Mouse (Mus musculus) limb, embryonic 14.5 days (tissue): ENCODE measurements around the gene Esm1. TPM values are rescaled to one million over a fixed set of nuclear protein-coding genes. Genes with fewer than 3 reads are reported as not detected.

ENCODE experiments used
- ATAC-seq: fragments of 200-750 bp; cut with Nextera tagmentation; 2 replicates; pipeline ENCODE4 v1.8.0; 2017; ENCODE audit warnings: low read depth, moderate number of reproducible peaks, moderate TSS enrichment; ENCODE audit not compliant: low FRiP score
- DNase-seq: peaks from one replicate; pipeline ENCODE4 v3.0.0-alpha.2; 2015; ENCODE audit warnings: low spot score
- H3K27ac ChIP-seq: fragments of 300-500 bp; sonication (generic); replicated peaks from 2 replicates; pipeline ENCODE4 v1.5.1; 2014; ENCODE audit warnings: low read depth, mild to moderate bottlenecking, low read length, moderate library complexity, mixed read lengths
- H3K27me3 ChIP-seq: fragments of 300-500 bp; sonication (generic); 2 replicates; pipeline ENCODE4 v1.6.1; 2014; ENCODE audit warnings: low read length, mixed read lengths; ENCODE audit not compliant: control insufficient read depth, insufficient read depth
- H3K36me3 ChIP-seq: fragments of 300-500 bp; sonication (generic); 2 replicates; pipeline ENCODE4 v1.6.1; 2014; ENCODE audit warnings: mild to moderate bottlenecking, low read length, moderate library complexity, mixed read lengths; ENCODE audit not compliant: control insufficient read depth, insufficient read depth
- H3K4me1 ChIP-seq: fragments of 300-500 bp; sonication (generic); 2 replicates; pipeline ENCODE4 v1.6.1; 2014; ENCODE audit warnings: antibody characterized with exemption, low read length, mixed read lengths; ENCODE audit not compliant: control insufficient read depth, insufficient read depth
- H3K4me2 ChIP-seq: fragments of 300-500 bp; sonication (generic); replicated peaks from 2 replicates; pipeline ENCODE4 v1.6.1; 2014; ENCODE audit warnings: low read depth, mild to moderate bottlenecking, low read length, moderate library complexity; ENCODE audit not compliant: severe bottlenecking
- H3K4me3 ChIP-seq: fragments of 300-500 bp; sonication (generic); replicated peaks from 2 replicates; pipeline ENCODE4 v1.5.1; 2014; ENCODE audit warnings: low read length
- H3K9ac ChIP-seq: fragments of 300-500 bp; sonication (generic); 2 replicates; pipeline ENCODE4 v1.6.1; 2014; ENCODE audit warnings: mild to moderate bottlenecking, low read depth, low read length, moderate library complexity; ENCODE audit not compliant: severe bottlenecking
- H3K9me3 ChIP-seq: fragments of 300-500 bp; sonication (generic); 2 replicates; pipeline ENCODE4 v1.6.1; 2016; ENCODE audit warnings: low read length; ENCODE audit not compliant: control insufficient read depth
- POLR2A ChIP-seq: fragments of 200-500 bp; IDR thresholded peaks from 2 replicates; pipeline ENCODE4 v1.8.0; 2012; ENCODE audit warnings: inconsistent platforms, mild to moderate bottlenecking, moderate library complexity, borderline replicate concordance; ENCODE audit not compliant: insufficient read depth, insufficient read length; ENCODE audit errors: extremely low read depth
- WGBS: fragments of 180-500 bp; shearing (Covaris S2); extraction: QIAGEN DNeasy Blood & Tissue Kit; methylation state at CpG from one replicate; pipeline ENCODE4 v1.1.7; 2014; 5-methylcytosine and 5-hydroxymethylcytosine counted together
- polyA plus RNA-seq, 2 experiments: library from polyadenylated mRNA; depleted of rRNA in 1 of 2; stranded (reverse) in 1 of 2; unstranded in 1 of 2; fragments of >200 nt; fragmentation: Nextera tagmentation in 1 of 2; extraction: Ambion mirVana in 1 of 2; gene quantifications; 2 replicates each; pipeline versions ENCODE4 v1.2.1 to v1.2.3; 2012 to 2014

The Esm1 gene
- polyA plus RNA-seq (2012; rRNA removed) = 2.0 and 2.2 TPM in 2 replicates
- 2.2 and 2.3 TPM in 2 replicates for polyA plus RNA-seq (2014; fragmentation: Nextera tagmentation; extraction: Ambion mirVana)

DNA sequence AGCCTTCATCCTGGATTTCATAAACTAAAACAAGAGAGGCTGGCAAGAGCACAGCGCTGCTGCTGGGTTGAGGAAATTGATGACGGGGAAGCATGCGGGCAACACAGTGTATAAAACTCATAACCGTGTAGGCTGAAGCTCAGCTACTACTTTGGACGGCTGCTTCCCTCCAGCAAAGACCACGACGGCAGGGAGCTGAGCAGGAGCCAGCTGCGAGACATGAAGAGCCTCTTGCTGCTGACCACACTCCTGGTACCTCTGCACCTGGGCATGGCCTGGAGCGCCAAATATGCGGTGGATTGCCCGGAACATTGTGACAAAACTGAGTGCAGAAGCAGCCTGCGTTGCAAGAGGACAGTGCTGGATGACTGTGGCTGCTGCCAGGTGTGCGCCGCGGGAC lies at the start of gene Esm1:
Gene Esm1 (plus strand): TSS at position 36 of the 400 bp plus-strand sequence.
- peaks cover 11% of the 10 kb centered on the region for H3K4me1 ChIP-seq
- no peak for ATAC-seq
- DNase-seq = no peak
- H3K9ac ChIP-seq = no peak within 1 kb of the TSS
- H3K36me3 ChIP-seq = no peaks in the 10 kb centered on the region
- peak within 1 kb of the TSS; percentile 31 for H3K4me2 ChIP-seq
- peak within 1 kb of the TSS; percentile 18 for H3K4me3 ChIP-seq
- peaks cover 9% of the 10 kb centered on the region for H3K27me3 ChIP-seq
- H3K27ac ChIP-seq = no peak within 1 kb of the TSS
- no peak for TF ChIP-seq POLR2A
- 23% methylated on average over 15 of the region's 15 CpGs for WGBS
- H3K9me3 ChIP-seq = no peaks in the 10 kb centered on the region

DNA sequence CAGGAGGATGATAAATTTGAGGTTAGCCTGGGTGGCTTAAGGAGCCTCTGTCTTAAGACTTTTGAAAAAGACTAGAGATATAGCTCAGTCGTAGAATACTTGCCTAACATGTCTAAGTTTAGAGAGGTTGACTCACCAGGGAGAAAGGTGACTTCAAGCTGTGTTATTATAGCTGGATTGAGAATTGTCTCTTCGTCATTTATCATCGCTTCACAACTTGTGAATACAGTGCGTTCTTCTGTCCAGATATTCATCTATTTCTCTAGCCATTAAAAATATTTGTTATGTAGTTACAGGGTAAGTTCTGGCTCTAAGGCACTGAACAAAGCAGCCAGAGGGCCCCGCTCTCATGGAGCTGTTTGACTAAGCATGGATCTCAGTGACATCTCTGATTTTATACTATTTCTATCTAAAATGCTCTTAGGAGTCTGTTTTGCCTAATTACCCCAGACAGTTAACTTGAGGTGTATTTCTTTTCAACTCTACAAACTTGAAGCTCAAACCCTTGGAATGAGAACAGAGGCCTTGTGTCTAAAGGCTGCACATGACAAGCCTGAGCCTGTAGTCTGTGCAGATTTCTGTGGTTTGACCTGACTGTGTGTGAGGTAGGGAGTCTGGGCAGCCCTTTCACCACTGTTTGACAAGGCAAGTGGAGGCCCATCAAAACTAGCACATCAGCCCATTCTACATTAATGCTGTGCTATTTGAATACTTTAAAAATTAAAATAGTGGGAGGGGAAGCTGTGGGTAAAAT lies 45.0 kb upstream of the Esm1 start:
- Histone ChIP-seq H3K4me3 (no peak overlapping the region), H3K36me3 (no peaks in the 10 kb centered on the region), H3K27ac (no peak overlapping the region), H3K27me3 (no peaks in the 10 kb centered on the region), H3K9me3 (no peaks in the 10 kb centered on the region), H3K4me2 (no peak overlapping the region), H3K4me1 (no peaks in the 10 kb centered on the region), H3K9ac (no peak overlapping the region)
- no peak for TF ChIP-seq POLR2A
- DNase-seq = no peak
- no peak for ATAC-seq
- 93% methylated on average over 5 of the region's 5 CpGs for WGBS

DNA sequence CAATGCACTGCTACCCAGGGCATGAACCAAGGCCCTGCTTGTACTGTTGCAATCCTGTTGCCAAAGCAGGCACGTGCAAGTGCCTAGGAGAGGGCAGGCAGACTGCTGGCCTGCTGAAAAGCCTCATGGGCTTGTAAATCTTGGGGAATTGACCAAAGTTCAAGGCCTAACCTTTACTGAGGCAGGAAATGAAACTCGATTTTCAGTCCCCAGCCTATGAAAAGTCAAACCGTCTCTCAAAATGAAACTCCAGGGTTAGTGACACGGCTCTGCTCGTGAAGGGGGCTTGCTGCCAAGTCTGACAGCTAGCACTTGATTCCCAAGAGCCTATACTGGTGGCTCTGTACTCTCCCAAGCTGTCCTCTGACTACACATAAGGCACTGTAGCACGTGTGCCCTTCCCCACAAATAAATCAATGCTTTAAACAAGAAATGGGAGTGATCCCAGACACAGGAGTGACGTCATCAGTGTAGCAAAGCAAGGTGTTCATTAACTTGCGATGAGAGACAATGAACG lies 41.4 kb upstream of the Esm1 start:
- Histone ChIP-seq H3K27me3 (no peaks in the 10 kb centered on the region), H3K4me2 (no peak overlapping the region), H3K27ac (no peak overlapping the region), H3K4me1 (no peaks in the 10 kb centered on the region), H3K4me3 (no peak overlapping the region), H3K9ac (no peak overlapping the region), H3K36me3 (no peaks in the 10 kb centered on the region), H3K9me3 (no peaks in the 10 kb centered on the region)
- ATAC-seq (no peak), DNase-seq (no peak)
- no peak for TF ChIP-seq POLR2A
- WGBS = 48% methylated on average over 9 of the region's 9 CpGs

DNA sequence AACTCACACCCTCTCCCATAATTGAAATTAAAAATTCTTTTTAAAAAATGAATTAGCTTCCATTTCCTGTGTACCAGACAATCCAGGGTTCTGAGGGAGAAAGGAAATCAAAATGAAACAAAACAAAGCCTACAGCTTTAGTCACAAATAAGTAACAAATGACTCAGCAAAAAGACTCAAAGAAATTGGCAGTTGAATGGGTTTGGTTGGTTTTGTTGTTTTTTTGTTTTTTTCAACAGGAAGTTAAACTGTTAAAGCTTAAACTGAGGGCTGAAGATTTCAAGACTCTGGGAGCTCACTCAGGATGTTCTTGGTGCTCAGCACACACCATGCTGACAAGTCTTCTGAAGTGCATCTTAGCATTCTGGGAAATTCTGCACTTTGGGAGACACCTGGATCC lies 39.2 kb upstream of the Esm1 start:
- no peak for DNase-seq
- Histone ChIP-seq H3K4me2 (no peak overlapping the region), H3K9ac (no peak overlapping the region), H3K4me3 (no peak overlapping the region), H3K27me3 (no peaks in the 10 kb centered on the region), H3K4me1 (no peaks in the 10 kb centered on the region), H3K27ac (no peak overlapping the region), H3K36me3 (no peaks in the 10 kb centered on the region), H3K9me3 (no peaks in the 10 kb centered on the region)
- no peak for TF ChIP-seq POLR2A
- no peak for ATAC-seq

DNA sequence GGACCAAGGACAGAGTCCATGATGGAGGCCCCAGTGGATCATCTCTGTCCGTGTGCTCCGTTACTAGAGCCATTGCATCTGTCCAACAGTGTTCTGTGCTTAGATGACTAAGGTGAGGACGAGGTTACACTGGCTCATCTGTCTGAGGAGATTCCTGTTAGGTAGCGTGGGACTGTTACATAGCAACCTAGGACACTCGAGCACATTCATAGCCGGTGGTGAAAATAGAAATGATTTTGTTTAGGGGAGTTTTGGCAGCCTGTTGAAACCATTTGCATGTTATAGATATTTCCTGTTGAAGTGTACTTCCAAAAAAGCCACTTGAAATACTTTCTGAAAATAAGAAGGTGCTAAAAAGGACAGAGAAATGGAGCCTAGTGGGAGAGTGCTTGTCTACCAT lies 35.3 kb upstream of the Esm1 start:
- no peaks in the 10 kb centered on the region for H3K36me3 ChIP-seq
- 86% methylated on average over 6 of the region's 6 CpGs for WGBS
- H3K9me3 ChIP-seq = no peaks in the 10 kb centered on the region
- no peaks in the 10 kb centered on the region for H3K27me3 ChIP-seq
- H3K4me1 ChIP-seq = no peaks in the 10 kb centered on the region
- H3K4me3 ChIP-seq = no peak overlapping the region
- DNase-seq (no peak), ATAC-seq (no peak)
- no peak overlapping the region for H3K27ac ChIP-seq
- no peak overlapping the region for H3K9ac ChIP-seq
- no peak overlapping the region for H3K4me2 ChIP-seq
- no peak for TF ChIP-seq POLR2A
